Mouse (Mus musculus) G1E (cell line): ENCODE measurements at regions not wholly inside any gene's neighbourhood (a gene's known extent, or its start where the extent isn't known, plus 50 kb on each side); places are given as distances from the start of the nearest gene placed in this dataset.

Experiments used
- ATAC-seq: 2 replicates; pipeline ENCODE4 v1.8.0; 2016; ENCODE audit warnings: mild to moderate bottlenecking; ENCODE audit not compliant: insufficient number of reproducible peaks, poor library complexity, low FRiP score, severe bottlenecking; ENCODE audit errors: extremely low read depth
- DNase-seq: peaks from one replicate; pipeline ENCODE4 v3.0.0; 2012; ENCODE audit warnings: low spot score
- H3K27me3 ChIP-seq: 2 replicates; pipeline ENCODE4 v1.6.1; 2012; ENCODE audit warnings: mild to moderate bottlenecking, low read length, inconsistent platforms; ENCODE audit not compliant: insufficient read depth
- H3K36me3 ChIP-seq: replicated peaks from 2 replicates; pipeline ENCODE3; 2012; ENCODE audit warnings: mild to moderate bottlenecking, inconsistent platforms
- H3K4me1 ChIP-seq: 2 replicates; pipeline ENCODE4 v1.6.1; 2012; ENCODE audit warnings: low read depth, low read length, inconsistent platforms, mixed read lengths; ENCODE audit not compliant: insufficient read depth
- H3K4me3 ChIP-seq: 2 replicates; pipeline ENCODE4 v1.5.1; 2012; ENCODE audit warnings: low read depth, mild to moderate bottlenecking, inconsistent platforms, low read length, moderate library complexity, mixed read lengths
- H3K9me3 ChIP-seq: replicated peaks from 2 replicates; pipeline ENCODE4 v1.6.1; 2012; ENCODE audit warnings: inconsistent platforms
- CTCF ChIP-seq: IDR thresholded peaks from 2 replicates; pipeline ENCODE4 v1.5.1; 2012; ENCODE audit warnings: low read depth, low read length, inconsistent platforms, mixed read lengths
- GATA1 ChIP-seq: IDR thresholded peaks from 2 replicates; pipeline ENCODE4 v1.6.1; 2012; ENCODE audit warnings: borderline replicate concordance, low read length, inconsistent platforms, mixed read lengths
- GATA2 ChIP-seq: IDR thresholded peaks from 2 replicates; pipeline ENCODE4 v1.6.1; 2012; ENCODE audit warnings: low read depth, low read length, inconsistent platforms, borderline replicate concordance
- POLR2AphosphoS5 ChIP-seq: IDR thresholded peaks from 2 replicates; pipeline ENCODE4 v1.6.1; 2012; ENCODE audit warnings: low read depth, low read length, inconsistent platforms; ENCODE audit not compliant: insufficient replicate concordance
- TAL1 ChIP-seq: conservative IDR thresholded peaks from 2 replicates; pipeline ENCODE4 v1.6.1; 2012; ENCODE audit warnings: low read depth, low read length, inconsistent platforms, mixed read lengths

DNA sequence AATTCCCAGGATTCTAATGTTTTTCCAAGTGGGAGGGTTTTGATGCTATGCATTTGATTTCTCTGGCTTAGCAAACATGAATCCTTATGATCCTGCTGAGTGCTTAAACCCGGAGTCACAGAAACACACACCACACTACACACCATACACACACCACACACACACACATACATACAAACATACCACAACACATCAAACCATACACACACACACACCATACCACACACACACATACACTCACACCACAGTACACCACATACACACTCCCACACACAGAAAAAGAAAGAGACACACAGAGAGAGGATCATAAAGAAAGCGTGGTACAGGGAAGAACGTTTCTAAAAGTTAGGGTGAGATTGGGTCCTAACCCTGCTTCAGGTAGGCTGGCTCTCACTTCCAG is 171.1 kb upstream of the Hmga2 start:
- Histone ChIP-seq H3K27me3 (no peaks in the 10 kb centered on the region), H3K9me3 (peaks cover 37% of the 10 kb centered on the region), H3K4me1 (no peaks in the 10 kb centered on the region), H3K36me3 (no peaks in the 10 kb centered on the region), H3K4me3 (no peak overlapping the region)
- ATAC-seq (no peak), DNase-seq (no peak)
- no peak for TF ChIP-seq TAL1
- no peak for TF ChIP-seq CTCF

GRCm38 (mm10) chr10:120646862-120647311 is 170.6 kb upstream of the Hmga2 start:
- no peak for TF ChIP-seq GATA2
- TF ChIP-seq CTCF, result no peak
- no peak for TF ChIP-seq POLR2AphosphoS5
- no peak for TF ChIP-seq TAL1
- no peak for TF ChIP-seq GATA1
- ATAC-seq (no peak), DNase-seq (no peak)
- no peak overlapping the region for H3K4me3 ChIP-seq
- no peaks in the 10 kb centered on the region for H3K36me3 ChIP-seq
- no peaks in the 10 kb centered on the region for H3K4me1 ChIP-seq
- peaks cover 38% of the 10 kb centered on the region for H3K9me3 ChIP-seq
- H3K27me3 ChIP-seq, result no peaks in the 10 kb centered on the region

DNA sequence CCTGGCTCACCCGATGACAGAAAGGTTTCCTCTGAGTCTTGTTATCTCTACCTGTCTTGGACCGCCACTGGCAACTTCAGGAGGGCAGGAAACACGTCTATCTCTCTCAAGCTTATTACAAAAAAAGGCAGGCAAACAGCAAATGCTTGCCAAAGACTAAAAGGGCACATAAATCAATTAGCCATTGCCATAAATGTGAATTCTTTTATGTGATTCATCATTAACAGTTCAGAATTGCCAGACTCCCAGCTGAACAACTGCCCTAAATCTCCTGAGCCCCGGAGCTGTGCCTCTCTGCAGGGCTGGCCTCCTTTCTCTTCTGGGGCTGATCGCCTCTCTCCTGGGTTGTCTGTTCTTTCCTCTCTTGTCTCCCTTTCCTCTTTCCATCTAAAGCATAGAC is 164.6 kb upstream of the Hmga2 start:
- no peak for ATAC-seq

GRCm38 (mm10) chr10:120638316-120638715 is 162.0 kb upstream of the Hmga2 start:
- TF ChIP-seq GATA1, result no peak
- no peak for TF ChIP-seq CTCF
- TF ChIP-seq GATA2, result no peak
- TF ChIP-seq TAL1, result no peak
- TF ChIP-seq POLR2AphosphoS5, result no peak
- peaks cover 65% of the 10 kb centered on the region for H3K9me3 ChIP-seq
- H3K36me3 ChIP-seq, result no peaks in the 10 kb centered on the region
- no peaks in the 10 kb centered on the region for H3K27me3 ChIP-seq
- H3K4me1 ChIP-seq, result no peaks in the 10 kb centered on the region
- ATAC-seq (no peak), DNase-seq (no peak)
- H3K4me3 ChIP-seq, result no peak overlapping the region

More for the DNA sequence above, 164.6 kb upstream of the Hmga2 start:
- Histone ChIP-seq H3K9me3 (peaks cover 51% of the 10 kb centered on the region), H3K36me3 (no peaks in the 10 kb centered on the region), H3K27me3 (no peaks in the 10 kb centered on the region), H3K4me1 (no peaks in the 10 kb centered on the region), H3K4me3 (no peak overlapping the region)
- no peak for DNase-seq
- no peak for TF ChIP-seq POLR2AphosphoS5
- TF ChIP-seq GATA2, result no peak
- TF ChIP-seq CTCF, result no peak
- TF ChIP-seq GATA1, result no peak
- no peak for TF ChIP-seq TAL1

DNA sequence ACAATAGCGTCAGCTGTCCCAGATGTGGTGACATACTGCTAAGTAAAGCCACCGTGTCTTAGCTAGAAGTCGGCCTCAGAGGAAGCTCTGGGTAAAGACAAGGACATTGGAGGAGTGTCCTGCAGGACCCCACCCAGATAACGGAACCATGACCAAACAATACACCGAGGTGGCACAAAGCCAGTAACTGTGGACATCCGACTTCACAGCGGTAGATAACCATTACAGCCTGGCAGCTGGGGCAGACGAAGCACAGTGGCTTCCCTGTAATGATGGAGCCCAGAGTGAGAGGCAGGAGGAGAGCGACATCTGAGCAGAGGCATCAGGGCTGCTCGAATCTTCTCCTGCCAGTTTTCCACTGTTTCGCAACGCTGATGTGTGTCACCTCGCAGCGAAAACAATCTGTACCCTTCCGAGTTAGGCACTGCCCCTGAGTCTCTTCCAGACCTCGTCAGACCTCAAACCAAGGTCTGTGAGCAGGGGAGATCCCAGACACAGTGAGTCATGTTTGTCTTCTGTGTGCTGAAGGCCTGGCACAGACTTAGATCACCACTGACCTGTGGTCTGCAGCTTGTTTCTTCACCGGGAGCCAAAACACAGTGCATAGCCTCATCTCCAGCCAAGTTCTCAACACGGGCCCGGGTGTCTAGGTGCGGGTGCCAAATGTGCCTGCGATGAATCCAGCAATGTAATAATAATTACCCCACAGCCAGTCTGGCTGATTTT is 159.7 kb upstream of the Hmga2 start:
- Histone ChIP-seq H3K27me3 (no peaks in the 10 kb centered on the region), H3K9me3 (peaks cover 62% of the 10 kb centered on the region), H3K4me1 (no peaks in the 10 kb centered on the region), H3K36me3 (no peaks in the 10 kb centered on the region), H3K4me3 (no peak overlapping the region)
- no peak for ATAC-seq
- TF ChIP-seq GATA1 (no peak), POLR2AphosphoS5 (no peak), GATA2 (no peak), TAL1 (no peak)
- DNase-seq, result no peak

- H3K4me3 ChIP-seq, result no peak overlapping the region
- no peaks in the 10 kb centered on the region for H3K4me1 ChIP-seq
- ATAC-seq (no peak), DNase-seq (no peak)
- no peaks in the 10 kb centered on the region for H3K27me3 ChIP-seq
- H3K36me3 ChIP-seq, result no peaks in the 10 kb centered on the region
- no peak for TF ChIP-seq TAL1
- TF ChIP-seq GATA2, result no peak
- no peak for TF ChIP-seq GATA1
- no peak for TF ChIP-seq CTCF
- TF ChIP-seq POLR2AphosphoS5, result no peak
- H3K9me3 ChIP-seq, result peaks cover 64% of the 10 kb centered on the region
Measured at GRCm38 (mm10) chr10:120635194-120635593, 158.9 kb upstream of the Hmga2 start.
